7 mouse cellular contexts compared by ENCODE assay signal in the genomic region with DNA sequence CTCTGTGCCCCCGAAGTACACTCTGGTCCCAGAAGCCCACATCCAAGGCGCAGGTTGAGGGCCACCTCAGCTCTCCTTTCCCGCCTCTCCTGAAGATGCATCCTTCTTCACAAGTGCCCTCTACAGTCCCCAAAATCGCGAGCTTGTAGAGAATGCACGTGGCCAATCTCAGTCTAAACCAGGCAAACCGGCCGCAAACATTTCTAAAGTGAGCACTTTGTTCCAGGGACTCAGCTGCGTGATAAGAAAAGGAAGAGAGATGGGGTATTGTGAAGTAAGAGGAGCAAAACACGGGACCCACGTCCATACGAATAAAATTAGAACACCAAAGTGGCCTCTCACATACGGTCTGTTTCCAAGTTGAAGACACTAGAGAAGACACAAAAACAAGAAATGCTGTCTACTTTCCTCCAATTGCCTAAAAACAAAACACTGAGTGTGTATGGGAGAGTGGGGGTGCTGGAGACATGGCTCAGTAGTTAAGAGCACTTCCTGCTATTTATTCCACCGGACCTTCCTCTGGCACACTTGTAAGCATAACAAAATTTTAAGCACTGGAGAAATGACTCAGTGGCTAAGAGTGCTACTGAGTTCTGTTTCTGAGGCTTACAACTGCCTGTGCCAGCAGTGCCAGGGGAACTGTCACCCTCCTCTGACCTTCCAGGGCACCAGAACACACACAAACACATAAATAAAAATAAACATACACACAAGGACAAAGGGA. TPM values are rescaled to one million over a fixed set of nuclear protein-coding genes. Genes with fewer than 3 reads are reported as not detected.
DNase-seq lines count a peak whose midpoint lies in the region; ATAC-seq lines count a peak whose summit lies in the region.

No protein-coding gene starts in this region.

- H3K27ac ChIP-seq in forebrain, embryonic 16.5 days (ENCODE audit: low read length): peak overlapping the region; percentile 91
- peak overlapping the region; percentile 89 for H3K27ac ChIP-seq in lung, embryonic 16.5 days (ENCODE audit: low read length)

- WGBS in forebrain, embryonic 16.5 days: 5% methylated on average over 14 of the region's 14 CpGs
- WGBS in lung, embryonic 16.5 days: 3% methylated on average over 14 of the region's 14 CpGs

- ATAC-seq in forebrain, embryonic 16.5 days: no peak; the same call in 1 of the 2 replicates
- peak; percentile 29 for ATAC-seq in lung, embryonic 16.5 days (ENCODE audit: low read depth)

- peak overlapping the region; percentile 99 for H3K9ac ChIP-seq in forebrain, embryonic 16.5 days (replicated peaks; ENCODE audit: low read depth, low read length)
- peak overlapping the region; percentile 91 for H3K9ac ChIP-seq in lung, embryonic 16.5 days (ENCODE audit: low read length)

- H3K27me3 ChIP-seq in forebrain, embryonic 16.5 days (replicated peaks; ENCODE audit: control insufficient read depth, insufficient read depth, low read length): no peaks in the 10 kb centered on the region
- no peaks in the 10 kb centered on the region for H3K27me3 ChIP-seq in lung, embryonic 16.5 days (ENCODE audit: control insufficient read depth, insufficient read depth, low read depth, low read length)

- peak overlapping the region; percentile 92 for H3K4me3 ChIP-seq in forebrain, embryonic 16.5 days (replicated peaks; ENCODE audit: low read length)
- H3K4me3 ChIP-seq in lung, embryonic 16.5 days (ENCODE audit: low read length): peak overlapping the region; percentile 97

- peak; percentile 48 for DNase-seq in 3134 (ENCODE audit: extremely low read depth, insufficient read length, low spot score)
- peak; percentile 60 for DNase-seq in 3T3-L1 (ENCODE audit: low read depth, low spot score)
- DNase-seq in T-cell, adult 2 months (ENCODE audit: low spot score): no peak
- no peak for DNase-seq in right cerebral cortex, adult 18-20 months
- DNase-seq in urinary bladder, postnatal 25 days (ENCODE audit: low spot score): no peak

- H3K4me2 ChIP-seq in forebrain, embryonic 16.5 days (ENCODE audit: low read length): peak overlapping the region; percentile 64
- H3K4me2 ChIP-seq in lung, embryonic 16.5 days (ENCODE audit: low read depth, low read length): peak overlapping the region; percentile 89

- H3K36me3 ChIP-seq in forebrain, embryonic 16.5 days (ENCODE audit: control insufficient read depth, insufficient read depth): no peaks in the 10 kb centered on the region
- H3K36me3 ChIP-seq in lung, embryonic 16.5 days (ENCODE audit: control insufficient read depth, insufficient read depth, low read length): peaks cover 4% of the 10 kb centered on the region

- peaks cover 29% of the 10 kb centered on the region for H3K4me1 ChIP-seq in forebrain, embryonic 16.5 days (replicated peaks; ENCODE audit: control insufficient read depth, insufficient read depth, low read length)
- H3K4me1 ChIP-seq in lung, embryonic 16.5 days (replicated peaks; ENCODE audit: control insufficient read depth, insufficient read depth, low read length): peaks cover 12% of the 10 kb centered on the region

- no peaks in the 10 kb centered on the region for H3K9me3 ChIP-seq in forebrain, embryonic 16.5 days (ENCODE audit: control insufficient read depth, low read length)
- H3K9me3 ChIP-seq in lung, embryonic 16.5 days (ENCODE audit: control insufficient read depth, low read length): no peaks in the 10 kb centered on the region

RNA-seq across cellular contexts. Expression of gene Pcyox1, which starts 0.5 kb away (rescaled TPM):
- 104 and 119 TPM in 2 replicates for polyA plus RNA-seq in forebrain, embryonic 16.5 days (2015; fragmentation: Nextera tagmentation; extraction: Ambion mirVana)
- polyA plus RNA-seq in lung, embryonic 16.5 days (2015; fragmentation: Nextera tagmentation; extraction: Ambion mirVana): 85.4 and 88.9 TPM in 2 replicates

RNA-seq across cellular contexts. Expression of gene Tia1, which starts 6.6 kb away (rescaled TPM):
- 370 and 414 TPM in 2 replicates for polyA plus RNA-seq in forebrain, embryonic 16.5 days (2015; fragmentation: Nextera tagmentation; extraction: Ambion mirVana)
- 176 and 177 TPM in 2 replicates for polyA plus RNA-seq in lung, embryonic 16.5 days (2015; fragmentation: Nextera tagmentation; extraction: Ambion mirVana)

RNA-seq across cellular contexts. Expression of gene Snrpg, which starts 26.3 kb away (rescaled TPM):
- polyA plus RNA-seq in forebrain, embryonic 16.5 days (2015; fragmentation: Nextera tagmentation; extraction: Ambion mirVana): 420 and 457 TPM in 2 replicates
- polyA plus RNA-seq in lung, embryonic 16.5 days (2015; fragmentation: Nextera tagmentation; extraction: Ambion mirVana): 522 and 523 TPM in 2 replicates

RNA-seq across cellular contexts. Expression of gene Gm44790, which starts 29.0 kb away (rescaled TPM):
- polyA plus RNA-seq in forebrain, embryonic 16.5 days (2015; fragmentation: Nextera tagmentation; extraction: Ambion mirVana): not detected in 2 replicates
- polyA plus RNA-seq in lung, embryonic 16.5 days (2015; fragmentation: Nextera tagmentation; extraction: Ambion mirVana): not detected in 2 replicates

RNA-seq across cellular contexts. Expression of gene Fam136a, which starts 32.0 kb away (rescaled TPM):
- 128 TPM in 2 replicates for polyA plus RNA-seq in forebrain, embryonic 16.5 days (2015; fragmentation: Nextera tagmentation; extraction: Ambion mirVana)
- 91.8 and 98.7 TPM in 2 replicates for polyA plus RNA-seq in lung, embryonic 16.5 days (2015; fragmentation: Nextera tagmentation; extraction: Ambion mirVana)

Comparison
In these comparisons a context has a peak if more than half of its experiments do, and no peak if none do; other contexts are left out.
1. DNase-seq: peak in 3134 (single experiment) and 3T3-L1 (single experiment); none in T-cell, adult 2 months (single experiment), right cerebral cortex, adult 18-20 months (single experiment) and urinary bladder, postnatal 25 days (single experiment).